Mouse (Mus musculus) liver, embryonic 14.5 days (tissue): ENCODE results near the gene Igf2bp3.

ENCODE experiments used
- CTCF ChIP-seq: IDR thresholded peaks from 2 replicates; pipeline ENCODE4 v1.5.1; 2016; ENCODE audit warnings: antibody characterized with exemption, low read depth, control low read depth
- EP300 ChIP-seq: IDR thresholded peaks from 2 replicates; pipeline ENCODE4 v1.6.1; 2016; ENCODE audit warnings: antibody characterized with exemption, low read depth

GRCm38 (mm10) chr6:49115550-49115949, 99.2 kb downstream of the Igf2bp3 start:
- TF ChIP-seq CTCF (no peak), EP300 (no peak)
